Mouse (Mus musculus) hindbrain, postnatal 0 days (tissue): Measurements from ENCODE around the gene Nfia. TPM values are rescaled to one million over a fixed set of nuclear protein-coding genes. Genes with fewer than 3 reads are reported as not detected.
A peak's percentile ranks its signal among the peaks of the same experiment; 100 is the strongest.

ENCODE experiments used
- ATAC-seq: fragments of 200-750 bp; cut with Nextera tagmentation; 2 replicates; pipeline ENCODE4 v1.8.0; 2017; ENCODE audit warnings: mild to moderate bottlenecking, moderate TSS enrichment, moderate library complexity
- DNase-seq: peaks from one replicate; pipeline ENCODE4 v3.0.0-alpha.2; 2015; ENCODE audit warnings: low spot score
- H3K27ac ChIP-seq: fragments of 300-500 bp; sonication (generic); 2 replicates; pipeline ENCODE4 v1.5.1; 2014; ENCODE audit warnings: mild to moderate bottlenecking
- H3K27me3 ChIP-seq: fragments of 300-500 bp; sonication (generic); 2 replicates; pipeline ENCODE4 v1.6.1; 2014; ENCODE audit warnings: low read length, mixed read lengths; ENCODE audit not compliant: insufficient read depth
- H3K36me3 ChIP-seq: fragments of 300-500 bp; sonication (generic); 2 replicates; pipeline ENCODE4 v1.6.1; 2014; ENCODE audit warnings: low read length, mixed read lengths; ENCODE audit not compliant: insufficient read depth
- H3K4me1 ChIP-seq: fragments of 300-500 bp; sonication (generic); 2 replicates; pipeline ENCODE4 v1.6.1; 2014; ENCODE audit warnings: antibody characterized with exemption, low read length, mixed read lengths; ENCODE audit not compliant: insufficient read depth
- H3K4me2 ChIP-seq: fragments of 300-500 bp; sonication (generic); 2 replicates; pipeline ENCODE4 v1.6.1; 2014; ENCODE audit warnings: low read depth, mild to moderate bottlenecking, low read length, moderate library complexity, mixed read lengths
- H3K4me3 ChIP-seq: fragments of 300-500 bp; sonication (generic); 2 replicates; pipeline ENCODE4 v1.5.1; 2014; ENCODE audit warnings: low read length
- H3K9ac ChIP-seq: fragments of 300-500 bp; sonication (generic); replicated peaks from 2 replicates; pipeline ENCODE4 v1.6.1; 2014; ENCODE audit warnings: mild to moderate bottlenecking, low read length, moderate library complexity, mixed read lengths
- H3K9me3 ChIP-seq: fragments of 300-500 bp; sonication (generic); 2 replicates; pipeline ENCODE4 v1.6.1; 2016; ENCODE audit warnings: low read length, mixed read lengths
- CTCF ChIP-seq: IDR thresholded peaks from 2 replicates; pipeline ENCODE4 v1.5.1; 2016; ENCODE audit warnings: antibody characterized with exemption, control low read depth, low read depth
- WGBS: fragments of 180-500 bp; shearing (Covaris S2); extraction: QIAGEN DNeasy Blood & Tissue Kit; methylation state at CpG from one replicate; pipeline ENCODE4 v1.1.7; 2014; 5-methylcytosine and 5-hydroxymethylcytosine counted together
- polyA plus RNA-seq: library from polyadenylated mRNA; unstranded; fragments of >200 nt; fragmentation: Nextera tagmentation; extraction: Ambion mirVana; gene quantifications from 2 replicates; pipeline ENCODE4 v1.2.1, GENCODE M21; 2015
- total RNA-seq: library from RNA; depleted of rRNA; stranded (reverse); fragments of >200 nt; gene quantifications from 2 replicates; pipeline ENCODE4 v1.2.3, GENCODE M21; 2014

Gene Nfia
- total and polyA plus RNA-seq, 2 experiments from 2014 or later: 71.0 to 97.2 TPM

DNA sequence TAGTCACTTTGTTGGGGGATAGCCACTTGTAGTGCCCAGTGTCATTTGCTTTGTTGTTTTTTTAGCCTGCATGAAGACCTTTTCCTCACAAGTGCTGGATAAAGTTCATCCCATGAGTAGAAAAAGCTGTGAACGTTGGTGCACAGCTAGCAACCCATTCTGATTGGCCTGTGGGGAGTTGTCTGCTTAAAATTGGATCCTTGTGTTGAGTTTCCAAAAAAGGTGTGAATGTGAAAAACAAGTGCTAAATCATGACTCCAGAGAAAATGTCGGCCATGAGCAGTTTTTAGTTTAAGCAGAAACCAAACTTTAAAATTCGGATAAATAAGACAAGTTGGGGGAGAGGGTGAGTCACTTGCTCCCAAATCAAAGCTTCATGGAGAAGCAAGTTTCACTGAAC, 259.3 kb downstream of the Nfia start:
- no peak for ATAC-seq
- WGBS: 70% methylated on average over 3 of the region's 3 CpGs

DNA sequence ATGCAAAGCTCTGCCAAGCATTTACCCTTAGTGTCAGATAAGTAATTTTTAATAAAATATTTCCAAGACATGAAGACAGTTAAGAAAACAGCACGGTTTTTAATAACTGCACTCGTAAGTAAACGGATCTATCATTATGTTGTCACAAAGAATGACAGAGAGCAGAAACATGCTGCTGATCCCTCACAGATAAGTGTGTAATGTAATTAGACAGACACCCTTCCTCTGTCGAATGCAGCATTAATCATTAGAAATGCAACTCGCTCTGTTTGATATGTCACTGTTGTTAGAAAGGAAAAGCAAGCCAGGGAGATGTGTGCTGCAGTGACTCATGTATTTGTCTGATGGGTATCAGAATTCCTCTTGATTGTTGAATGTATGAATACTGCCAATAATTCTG, 259.8 kb downstream of the Nfia start:
- no peak for TF ChIP-seq CTCF
- DNase-seq (no peak), ATAC-seq (no peak)
- H3K9ac ChIP-seq: no peak overlapping the region
- no peaks in the 10 kb centered on the region; the same call in 1 of the 2 replicates for H3K4me1 ChIP-seq
- H3K9me3 ChIP-seq: no peaks in the 10 kb centered on the region
- H3K4me3 ChIP-seq: no peak overlapping the region
- no peaks in the 10 kb centered on the region for H3K27me3 ChIP-seq
- no peak overlapping the region for H3K4me2 ChIP-seq
- no peaks in the 10 kb centered on the region for H3K36me3 ChIP-seq
- H3K27ac ChIP-seq: no peak overlapping the region
- 57% methylated on average over 5 of the region's 5 CpGs for WGBS

More for the DNA sequence above, 259.3 kb downstream of the Nfia start:
- Histone ChIP-seq H3K9me3 (no peaks in the 10 kb centered on the region), H3K9ac (no peak overlapping the region), H3K27me3 (no peaks in the 10 kb centered on the region), H3K36me3 (no peaks in the 10 kb centered on the region), H3K4me1 (no peaks in the 10 kb centered on the region; the same call in 1 of the 2 replicates), H3K27ac (no peak overlapping the region), H3K4me2 (no peak overlapping the region), H3K4me3 (no peak overlapping the region)
- DNase-seq: no peak
- TF ChIP-seq CTCF: no peak

DNA sequence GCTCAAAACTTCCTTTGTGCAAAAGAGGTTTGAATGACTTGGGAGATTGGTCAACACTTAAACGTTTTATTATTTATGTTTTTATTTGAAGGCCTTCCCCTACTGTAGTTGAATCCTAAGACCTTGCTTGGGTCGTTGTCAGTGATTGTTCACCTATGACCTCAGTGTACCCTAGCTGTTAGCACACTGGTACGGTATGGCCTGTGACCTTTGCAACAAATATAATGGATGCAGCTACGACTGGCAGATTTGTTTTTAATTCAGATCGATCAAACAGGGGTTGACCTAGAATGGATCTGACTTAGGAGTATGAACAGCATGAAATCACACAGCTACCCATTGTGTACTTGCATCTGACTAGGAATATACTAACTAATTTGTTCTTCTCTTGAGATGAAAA, 266.6 kb downstream of the Nfia start:
- Histone ChIP-seq H3K36me3 (no peaks in the 10 kb centered on the region), H3K9ac (no peak overlapping the region), H3K4me3 (no peak overlapping the region), H3K4me1 (no peaks in the 10 kb centered on the region), H3K4me2 (no peak overlapping the region), H3K27ac (no peak overlapping the region), H3K27me3 (no peaks in the 10 kb centered on the region), H3K9me3 (no peaks in the 10 kb centered on the region)
- DNase-seq: no peak
- WGBS: 65% methylated on average over 5 of the region's 5 CpGs
- TF ChIP-seq CTCF: no peak
- ATAC-seq: no peak

DNA sequence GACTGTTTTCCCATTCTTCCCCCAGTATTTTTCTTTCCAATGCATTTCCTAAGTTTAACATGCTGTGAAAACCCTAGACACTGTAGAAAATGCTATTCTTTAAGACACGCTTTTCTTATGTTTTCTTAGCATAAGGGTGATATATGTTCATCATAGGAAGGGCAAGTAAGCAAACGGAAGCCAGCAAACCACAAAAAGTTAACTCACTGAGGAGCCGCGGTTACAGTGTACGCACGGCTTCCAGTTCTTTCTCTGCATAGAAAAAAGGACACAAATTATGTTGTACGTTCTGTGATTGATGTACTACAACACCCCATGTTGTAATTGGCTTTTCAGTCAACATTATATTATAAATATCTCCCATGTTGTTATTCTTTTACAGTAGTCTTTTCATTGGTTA, 267.6 kb downstream of the Nfia start:
- WGBS: 69% methylated on average over 7 of the region's 7 CpGs
- no peaks in the 10 kb centered on the region for H3K36me3 ChIP-seq
- no peak overlapping the region for H3K27ac ChIP-seq
- H3K4me1 ChIP-seq: no peaks in the 10 kb centered on the region
- no peak for TF ChIP-seq CTCF
- no peaks in the 10 kb centered on the region for H3K9me3 ChIP-seq
- no peak overlapping the region for H3K4me3 ChIP-seq
- no peak overlapping the region for H3K9ac ChIP-seq
- DNase-seq: no peak
- ATAC-seq: no peak
- H3K4me2 ChIP-seq: no peak overlapping the region
- no peaks in the 10 kb centered on the region for H3K27me3 ChIP-seq

DNA sequence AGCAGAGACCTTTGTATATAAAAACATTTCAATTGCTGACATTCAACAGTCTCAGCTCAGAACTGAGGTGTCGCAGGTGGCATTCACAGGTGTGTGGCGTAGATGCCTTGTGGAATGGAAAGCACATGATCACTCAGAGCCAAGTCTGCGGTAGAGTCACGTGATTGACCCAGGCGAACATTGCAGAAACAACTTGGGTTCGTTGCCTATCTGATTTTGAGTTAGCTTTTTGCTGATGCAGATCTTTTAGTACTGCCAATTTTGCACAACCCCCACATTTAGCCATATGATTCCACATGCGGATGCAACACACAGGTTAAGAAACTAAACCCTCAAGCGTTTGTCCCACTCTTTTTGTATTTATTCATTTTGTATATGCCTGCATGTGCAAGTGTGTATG, 272.1 kb downstream of the Nfia start:
- 94% methylated on average over 8 of the region's 8 CpGs for WGBS
- no peak for TF ChIP-seq CTCF

DNA sequence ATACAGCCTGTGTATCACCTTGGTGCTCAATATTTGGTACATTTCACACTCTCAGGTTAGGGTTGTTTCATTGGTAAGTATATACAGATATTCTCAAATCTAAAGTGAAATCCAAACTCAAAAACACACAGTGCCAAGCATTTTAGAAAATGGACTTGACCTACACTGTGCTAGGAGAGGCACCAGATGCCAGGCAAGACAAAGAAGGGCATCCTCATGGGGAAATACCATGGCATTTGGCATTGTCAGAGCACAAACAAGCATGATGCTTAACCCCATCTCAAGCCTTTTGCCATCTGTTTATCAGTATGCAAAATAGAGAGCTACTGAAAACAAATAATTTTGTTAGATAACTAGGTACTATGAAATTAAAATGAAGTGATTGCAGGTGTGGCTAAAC, 274.8 kb downstream of the Nfia start:
- Histone ChIP-seq H3K9me3 (no peaks in the 10 kb centered on the region), H3K36me3 (no peaks in the 10 kb centered on the region), H3K27ac (peak overlapping the region; percentile 27; the same call in 1 of the 2 replicates), H3K9ac (no peak overlapping the region), H3K4me3 (no peak overlapping the region), H3K4me2 (no peak overlapping the region), H3K4me1 (0 out of 2 replicates have a peak, but pooled peaks cover 5% of the 10 kb centered on the region), H3K27me3 (no peaks in the 10 kb centered on the region)
- ATAC-seq: peak; percentile 80
- peak; percentile 50 for DNase-seq
- TF ChIP-seq CTCF: no peak

More for the DNA sequence above, 272.1 kb downstream of the Nfia start:
- Histone ChIP-seq H3K27ac (no peak overlapping the region), H3K36me3 (no peaks in the 10 kb centered on the region), H3K9me3 (no peaks in the 10 kb centered on the region), H3K4me1 (no peaks in the 10 kb centered on the region), H3K9ac (no peak overlapping the region), H3K4me2 (no peak overlapping the region), H3K27me3 (no peaks in the 10 kb centered on the region), H3K4me3 (no peak overlapping the region)
- ATAC-seq: no peak
- DNase-seq: no peak

DNA sequence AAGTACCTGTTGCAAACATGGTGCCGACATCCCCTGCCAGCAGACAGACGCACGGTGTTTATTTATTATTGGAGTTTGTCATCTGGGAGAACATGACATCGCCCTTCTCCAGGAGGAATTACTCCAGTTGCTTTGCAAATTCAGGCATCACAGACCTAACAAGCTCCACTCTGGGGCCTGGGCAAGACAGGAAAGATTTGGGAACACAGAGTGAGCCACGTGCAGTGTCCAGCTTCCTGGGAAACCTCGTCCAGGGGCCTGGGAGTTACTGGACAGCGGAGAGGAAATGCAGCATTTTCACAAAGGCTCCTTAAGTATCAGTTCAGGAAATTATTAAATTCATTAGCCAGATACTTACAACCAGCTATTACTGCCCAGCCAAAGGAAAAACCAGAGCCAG, 277.1 kb downstream of the Nfia start:
- TF ChIP-seq CTCF: no peak
- DNase-seq: no peak
- Histone ChIP-seq H3K4me3 (no peak overlapping the region), H3K4me1 (0 out of 2 replicates have a peak, but pooled peaks cover 5% of the 10 kb centered on the region), H3K4me2 (no peak overlapping the region), H3K36me3 (no peaks in the 10 kb centered on the region), H3K9ac (no peak overlapping the region), H3K27me3 (no peaks in the 10 kb centered on the region), H3K9me3 (no peaks in the 10 kb centered on the region), H3K27ac (no peak overlapping the region)
- no peak for ATAC-seq
- WGBS: 45% methylated on average over 7 of the region's 7 CpGs
